ENCODE assay signal across 9 mouse cellular contexts in the genomic region with DNA sequence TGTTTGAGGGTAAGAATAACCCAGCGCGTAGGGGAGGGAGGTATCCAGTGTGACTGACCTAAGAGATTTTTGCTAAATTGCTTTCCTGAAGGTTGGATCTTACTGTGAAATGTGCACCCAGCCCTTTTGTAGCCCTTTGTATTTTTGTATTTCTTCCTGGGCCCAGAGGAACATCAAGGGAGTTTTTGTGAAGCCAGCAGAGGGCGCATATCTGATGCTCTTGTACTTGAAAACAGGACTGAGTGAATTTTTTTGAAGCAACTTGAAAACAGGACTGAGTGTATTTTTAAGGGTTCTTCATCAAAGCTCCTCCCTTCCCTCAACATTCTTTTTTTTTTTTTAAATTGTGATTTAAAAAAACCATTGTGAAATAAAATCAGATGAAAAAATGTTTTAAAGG.
DNase-seq lines count a peak whose midpoint lies in the region; ATAC-seq and TF ChIP-seq lines count a peak whose summit lies in the region.
"Had no signal": no experiment of that assay in that cellular context is flagged by ENCODE, and none has a peak within 500 bp of the region (broad histone marks: within the 10 kb centered on the region; RNA-seq: fewer than 3 reads in every experiment).

No protein-coding gene starts in this region.

- peak; percentile 22; the same call in 1 of the 2 replicates for TF ChIP-seq CTCF in lung, adult 2 months (IDR thresholded peaks at IDR 0.05; ENCODE audit: insufficient read depth, low read length)

- DNase-seq in adrenal gland, adult 18-20 months (ENCODE audit: low spot score in 2 of 2), result peak; percentile 40 to 41
- no peak for DNase-seq in adrenal gland, adult 8-10 months
- DNase-seq in layer of hippocampus, postnatal 10 days (ENCODE audit: low spot score in 2 of 2), result peak; percentile 24 to 47
- DNase-seq in layer of hippocampus, postnatal 36 days, result no peak
- peak; percentile 59 for DNase-seq in adipocyte (ENCODE audit: low spot score)
- peak; percentile 42 for DNase-seq in lung, adult 2 months
- no peak for DNase-seq in spleen, postnatal 14 days (ENCODE audit: low spot score in 2 of 2)

- TF ChIP-seq POLR2A in lung, adult 2 months (IDR thresholded peaks at IDR 0.05; ENCODE audit: borderline replicate concordance, extremely low read depth, low read depth, low read length), result no peak

- ATAC-seq in megakaryocyte-erythroid progenitor cell, adult 5-6 weeks (replicated peaks; ENCODE audit: low FRiP score, low TSS enrichment, poor library complexity, severe bottlenecking), result no peak

- no peak overlapping the region for H3K4me3 ChIP-seq in lung, adult 2 months (replicated peaks; ENCODE audit: extremely low read depth, low read depth, low read length)
- H3K4me3 ChIP-seq: embryonic facial prominence, embryonic 15.5 days had no signal

- H3K4me1 ChIP-seq in lung, adult 2 months (ENCODE audit: control insufficient read depth, insufficient read depth, low read length), result no peaks in the 10 kb centered on the region; the same call in 1 of the 2 replicates
- H3K4me1 ChIP-seq: embryonic facial prominence, embryonic 15.5 days had no signal

- 83% methylated on average over 3 of the region's 3 CpGs for WGBS in lung, adult 2 months

Comparison
In these comparisons a context has a peak if more than half of its experiments do, and no peak if none do; other contexts are left out.
1. DNase-seq: peak in adrenal gland, adult 18-20 months (2 of 2), layer of hippocampus, postnatal 10 days (2 of 2), adipocyte (single experiment) and lung, adult 2 months (single experiment); none in adrenal gland, adult 8-10 months (single experiment), layer of hippocampus, postnatal 36 days (0 of 2) and spleen, postnatal 14 days (0 of 2).